Mouse (Mus musculus) bone marrow, adult 2 months (tissue): ENCODE data around the gene C3ar1. TPM values are rescaled to one million over a fixed set of nuclear protein-coding genes. Genes with fewer than 3 reads are reported as not detected.
A peak's percentile ranks its signal among the peaks of the same experiment; 100 is the strongest.

Experiments used
- H3K27ac ChIP-seq: fragments of 200-500 bp; 2 replicates; pipeline ENCODE4 v1.5.1; 2012; ENCODE audit warnings: low read depth, mild to moderate bottlenecking, control low read depth, inconsistent platforms, low read length; ENCODE audit not compliant: control insufficient read depth, poor library complexity, insufficient read depth
- H3K4me1 ChIP-seq: fragments of 200-500 bp; 2 replicates; pipeline ENCODE4 v1.6.1; 2011; ENCODE audit warnings: low read length; ENCODE audit not compliant: control insufficient read depth, insufficient read depth
- H3K4me3 ChIP-seq: fragments of 200-500 bp; replicated peaks from 2 replicates; pipeline ENCODE3; 2011; ENCODE audit warnings: mild to moderate bottlenecking, low read depth, low read length, control low read depth; ENCODE audit not compliant: control insufficient read depth
- CTCF ChIP-seq: fragments of 200-500 bp; IDR thresholded peaks from 2 replicates; pipeline ENCODE4 v1.5.1; 2011; ENCODE audit warnings: low read length, control low read depth; ENCODE audit not compliant: control insufficient read depth, insufficient read depth
- POLR2A ChIP-seq: fragments of 200-500 bp; IDR thresholded peaks from 2 replicates; pipeline ENCODE4 v1.6.1; 2011; ENCODE audit warnings: low read depth, mild to moderate bottlenecking, control low read depth, low read length, borderline replicate concordance; ENCODE audit not compliant: control insufficient read depth
- WGBS: fragments of 180-500 bp; shearing (Covaris S2); methylation state at CpG from one replicate; pipeline ENCODE4 v1.1.7; 2018; 5-methylcytosine and 5-hydroxymethylcytosine counted together
- polyA plus RNA-seq: library from polyadenylated mRNA; stranded (reverse); fragments of >200 nt; gene quantifications from 2 replicates; pipeline ENCODE4 v1.2.4, GENCODE M21; 2011; ENCODE audit warnings: low replicate concordance; ENCODE audit not compliant: missing spikeins, insufficient read depth, insufficient read length

The C3ar1 gene
- polyA plus RNA-seq, 1 experiment, result 0.35 TPM

DNA sequence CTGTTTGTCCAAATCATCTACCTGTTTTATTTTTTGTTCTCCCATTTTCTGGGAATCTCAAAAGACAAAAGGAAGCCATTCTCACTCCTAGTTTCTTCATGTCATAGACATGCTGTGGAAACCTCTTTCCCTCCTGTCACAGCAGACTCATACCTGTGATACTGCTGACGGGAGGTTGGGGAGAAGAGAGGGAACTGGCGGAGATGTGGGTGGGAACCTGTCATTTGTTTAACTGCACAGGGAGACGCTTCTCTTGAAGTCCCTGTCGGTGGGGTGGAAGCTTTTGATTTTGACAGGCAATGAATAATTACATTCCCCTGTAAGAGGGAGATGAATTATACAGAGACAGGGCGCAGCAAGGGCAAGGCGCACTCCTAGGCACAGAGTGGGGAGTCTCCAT, 12.2 kb downstream of the C3ar1 start:
- no peak overlapping the region for H3K27ac ChIP-seq
- TF ChIP-seq CTCF, result no peak
- WGBS, result 90% methylated on average over 6 of the region's 6 CpGs

DNA sequence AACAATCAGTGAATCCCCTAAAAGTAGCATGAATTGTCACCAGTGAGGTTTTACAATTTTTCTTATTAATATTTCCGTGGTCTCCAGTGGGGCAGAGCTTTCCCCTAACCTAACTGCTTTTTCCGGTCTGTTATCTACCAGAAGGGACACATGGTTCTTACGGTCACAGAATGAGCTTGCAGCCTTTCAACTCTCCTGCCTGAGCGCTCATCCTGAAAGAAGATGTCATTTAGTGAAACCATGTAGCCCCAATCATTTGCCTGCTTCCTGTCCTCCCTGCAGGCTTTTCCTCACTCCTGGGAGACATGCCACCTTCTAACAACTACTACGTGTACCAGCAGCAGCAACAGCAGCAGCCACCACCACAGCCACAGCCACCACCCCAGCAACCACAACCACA, 18.4 kb downstream of the C3ar1 start:
- no peak overlapping the region for H3K27ac ChIP-seq
- no peaks in the 10 kb centered on the region for H3K4me1 ChIP-seq
- TF ChIP-seq CTCF (no peak), POLR2A (no peak)
- 76% methylated on average over 5 of the region's 5 CpGs for WGBS
- H3K4me3 ChIP-seq, result no peak overlapping the region

More for the DNA sequence above, 12.2 kb downstream of the C3ar1 start:
- H3K4me1 ChIP-seq, result no peaks in the 10 kb centered on the region
- H3K4me3 ChIP-seq, result no peak overlapping the region

DNA sequence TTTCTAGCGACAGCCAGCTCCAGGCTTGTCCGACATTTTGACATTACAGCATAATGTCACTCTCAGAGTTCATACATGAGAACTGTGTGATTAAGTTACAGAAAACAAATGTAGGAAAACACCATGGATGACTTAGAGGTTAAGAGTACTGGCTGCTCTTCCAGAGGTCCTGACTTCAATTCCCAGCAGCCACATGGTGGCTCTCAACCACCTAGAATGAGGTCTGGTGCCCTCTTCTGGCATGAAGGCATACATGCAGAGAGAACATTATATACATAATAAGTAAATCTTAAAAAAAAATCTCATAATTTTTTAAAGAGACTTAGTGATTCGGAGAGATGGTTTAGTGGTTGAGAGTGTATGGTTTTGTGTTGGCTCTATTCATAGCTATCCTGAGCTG, 19.0 kb downstream of the C3ar1 start:
- 92% methylated on average over 3 of the region's 3 CpGs for WGBS
- H3K4me3 ChIP-seq, result no peak overlapping the region
- no peaks in the 10 kb centered on the region for H3K4me1 ChIP-seq
- H3K27ac ChIP-seq, result no peak overlapping the region
- TF ChIP-seq CTCF, result no peak
- TF ChIP-seq POLR2A, result no peak

DNA sequence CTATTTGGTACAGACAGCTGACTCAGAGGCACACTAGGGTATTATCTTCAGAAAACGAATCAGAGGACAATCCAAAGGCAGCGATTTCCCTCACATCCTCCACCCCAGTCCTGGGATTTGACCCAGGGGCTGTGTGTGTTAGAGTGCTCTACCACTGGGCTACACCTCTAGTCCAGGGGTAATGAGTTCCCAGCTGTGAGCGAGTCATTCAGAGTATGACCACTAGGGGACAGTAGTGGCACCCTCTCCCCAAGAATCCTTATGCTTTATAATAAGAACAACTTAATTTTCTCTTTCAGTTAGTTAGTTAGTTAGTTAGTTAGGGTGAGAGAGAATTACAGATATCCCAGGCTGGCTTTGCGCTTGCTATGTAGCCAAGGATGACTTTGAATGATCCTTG, 21.6 kb downstream of the C3ar1 start:
- Histone ChIP-seq H3K4me1 (no peaks in the 10 kb centered on the region), H3K4me3 (no peak overlapping the region), H3K27ac (no peak overlapping the region)
- 69% methylated on average over 4 of the region's 4 CpGs for WGBS
- TF ChIP-seq POLR2A (no peak), CTCF (peak; percentile 72)

DNA sequence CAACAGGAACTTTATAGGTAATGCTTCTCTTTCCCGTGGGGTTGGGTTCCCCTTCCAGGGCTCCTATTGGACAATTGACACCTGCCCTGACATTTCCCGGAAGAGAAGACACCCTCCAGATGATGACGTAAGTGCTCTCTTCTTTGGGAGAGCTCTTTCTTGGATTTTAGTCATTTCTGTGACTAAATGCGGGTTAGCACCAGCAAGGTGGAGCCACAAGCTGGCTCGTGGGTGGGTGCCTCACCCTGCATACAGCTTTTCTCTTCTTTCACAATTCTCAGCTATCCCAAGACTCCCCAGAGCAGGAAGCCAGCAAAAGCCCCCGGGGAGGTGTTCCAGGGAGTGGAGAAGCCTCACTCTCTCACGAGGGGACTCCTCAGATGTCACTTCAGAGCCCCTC, 23.1 kb downstream of the C3ar1 start:
- TF ChIP-seq CTCF, result no peak
- no peak for TF ChIP-seq POLR2A
- H3K4me3 ChIP-seq, result no peak overlapping the region
- H3K27ac ChIP-seq, result no peak overlapping the region
- H3K4me1 ChIP-seq, result no peaks in the 10 kb centered on the region
- 87% methylated on average over 7 of the region's 7 CpGs for WGBS

DNA sequence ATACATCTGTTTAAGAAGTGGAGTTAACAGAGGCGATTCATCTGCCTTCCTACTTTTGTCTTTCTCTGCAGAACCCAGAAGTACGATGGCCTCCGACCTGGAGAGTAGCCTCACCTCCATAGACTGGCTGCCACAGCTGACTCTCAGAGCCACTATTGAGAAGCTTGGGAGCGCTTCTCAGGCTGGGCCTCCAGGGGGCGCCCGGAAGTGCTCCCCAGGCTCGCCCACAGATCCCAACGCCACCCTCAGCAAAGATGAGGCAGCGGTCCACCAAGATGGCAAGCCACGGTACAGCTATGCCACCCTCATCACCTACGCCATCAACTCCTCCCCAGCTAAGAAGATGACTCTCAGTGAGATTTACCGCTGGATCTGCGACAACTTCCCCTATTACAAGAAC, 27.9 kb downstream of the C3ar1 start:
- no peak for TF ChIP-seq POLR2A
- peak; percentile 54 for TF ChIP-seq CTCF
- Histone ChIP-seq H3K27ac (no peak overlapping the region), H3K4me1 (peaks cover 4% of the 10 kb centered on the region), H3K4me3 (no peak overlapping the region)
- 64% methylated on average over 13 of the region's 13 CpGs for WGBS

DNA sequence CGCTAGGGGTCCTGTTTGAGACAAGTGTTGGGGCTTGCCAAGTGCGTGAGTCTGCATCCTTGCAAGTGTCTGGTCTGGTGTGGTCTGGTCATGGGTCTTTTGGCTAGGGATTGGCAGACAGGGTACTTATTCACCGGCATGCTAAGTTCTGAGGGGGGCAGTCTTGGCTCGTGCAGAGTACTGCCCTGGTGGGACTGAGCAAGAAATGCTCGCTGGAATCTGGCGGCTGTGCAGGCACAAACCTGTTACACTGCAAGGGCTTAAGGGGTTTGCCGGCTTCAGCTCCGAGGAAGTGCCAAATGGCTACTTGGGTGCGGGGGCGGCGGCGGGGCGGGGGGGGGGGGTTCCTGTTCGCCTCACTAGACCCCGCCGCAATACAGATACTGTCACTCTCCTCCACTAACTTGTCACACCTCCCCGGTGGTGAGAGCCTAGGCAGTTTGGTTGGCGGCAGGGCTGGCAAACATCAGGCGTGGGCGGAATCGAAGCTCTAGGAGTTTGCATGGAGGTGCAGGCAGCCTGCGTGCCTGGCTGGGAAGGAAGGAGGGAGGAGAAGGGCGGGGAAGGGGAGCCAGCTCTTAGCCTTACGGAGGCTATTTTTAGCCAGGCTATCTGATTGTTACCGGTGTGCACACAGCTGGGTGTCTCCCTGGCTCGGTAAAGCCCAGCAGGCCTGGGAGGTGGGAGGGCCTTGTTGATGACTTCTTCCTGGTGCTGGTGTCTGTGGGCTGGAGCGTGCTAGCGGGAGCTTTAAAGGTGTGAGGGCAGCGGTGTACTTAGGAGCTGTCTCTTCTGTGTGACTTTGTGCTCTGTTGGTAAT, 29.8 kb downstream of the C3ar1 start:
- WGBS, result 4% methylated on average over 29 of the region's 29 CpGs
- peak overlapping the region; percentile 42 for H3K4me3 ChIP-seq
- H3K27ac ChIP-seq, result peak overlapping the region; percentile 23; the same call in 1 of the 2 replicates
- peaks cover 6% of the 10 kb centered on the region for H3K4me1 ChIP-seq
- peak; percentile 28; the same call in 1 of the 2 replicates for TF ChIP-seq POLR2A
- no peak for TF ChIP-seq CTCF

DNA sequence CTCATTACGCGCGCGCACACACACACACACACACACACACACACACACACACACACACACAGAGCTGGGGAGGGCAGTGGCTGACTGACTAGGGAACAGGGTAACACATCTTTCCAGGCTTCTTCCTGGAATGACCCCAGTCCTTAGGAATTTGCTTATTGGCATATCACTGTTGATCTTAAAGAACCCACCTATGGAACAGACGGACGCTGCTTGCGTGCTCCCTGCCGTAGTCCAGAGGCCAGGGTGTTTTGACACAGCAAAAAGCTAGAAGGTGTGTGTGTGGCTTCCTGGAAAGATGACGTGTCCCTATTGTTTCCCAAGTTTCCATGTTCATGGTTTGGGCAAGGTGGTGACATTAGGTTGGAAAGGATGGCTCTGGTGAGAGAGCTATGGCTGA, 30.8 kb downstream of the C3ar1 start:
- H3K27ac ChIP-seq, result no peak overlapping the region
- TF ChIP-seq CTCF, result no peak
- no peak for TF ChIP-seq POLR2A
- 91% methylated on average over 9 of the region's 9 CpGs for WGBS
- H3K4me3 ChIP-seq, result no peak overlapping the region
- H3K4me1 ChIP-seq, result peaks cover 8% of the 10 kb centered on the region
